Mouse (Mus musculus): ENCODE measurements around the gene Fam178b.
A peak's percentile ranks its signal among the peaks of the same experiment; 100 is the strongest.

The Fam178b gene

GRCm38 (mm10) chr1:36535477-36536396 is 147.2 kb downstream of the Fam178b start:
- H3K4me3 ChIP-seq (replicated peaks; ENCODE audit: low read length) = no peak overlapping the region
- no peaks in the 10 kb centered on the region for H3K9me3 ChIP-seq (ENCODE audit: low read length)
- peaks cover 31% of the 10 kb centered on the region for H3K36me3 ChIP-seq (ENCODE audit: insufficient read depth, low read length)
- no peaks in the 10 kb centered on the region for H3K27me3 ChIP-seq (ENCODE audit: insufficient read depth, low read length)
- TF ChIP-seq NANOG (IDR thresholded peaks at IDR 0.05; ENCODE audit: borderline replicate concordance, low read length) = no peak
- no peak for TF ChIP-seq POU5F1 (IDR thresholded peaks at IDR 0.05; ENCODE audit: borderline replicate concordance, low read length)
- no peak for TF ChIP-seq CTCF (conservative IDR thresholded peaks at IDR 0.05; ENCODE audit: low read length)
- H3K4me1 ChIP-seq (replicated peaks; ENCODE audit: low read depth, low read length) = peaks cover 36% of the 10 kb centered on the region

GRCm38 (mm10) chr1:36534595-36535058 is 148.4 kb downstream of the Fam178b start:
- Histone ChIP-seq H3K27me3 (ENCODE audit: insufficient read depth, low read length) (no peaks in the 10 kb centered on the region), H3K9me3 (ENCODE audit: low read length) (no peaks in the 10 kb centered on the region), H3K4me1 (replicated peaks; ENCODE audit: low read depth, low read length) (peaks cover 41% of the 10 kb centered on the region), H3K4me3 (replicated peaks; ENCODE audit: low read length) (no peak overlapping the region), H3K36me3 (ENCODE audit: insufficient read depth, low read length) (peaks cover 27% of the 10 kb centered on the region)
- no peak for TF ChIP-seq NANOG (IDR thresholded peaks at IDR 0.05; ENCODE audit: borderline replicate concordance, low read length)
- no peak for TF ChIP-seq POU5F1 (IDR thresholded peaks at IDR 0.05; ENCODE audit: borderline replicate concordance, low read length)
- no peak for TF ChIP-seq CTCF (conservative IDR thresholded peaks at IDR 0.05; ENCODE audit: low read length)

- Histone ChIP-seq H3K4me3 (replicated peaks; ENCODE audit: low read length) (no peak overlapping the region), H3K36me3 (ENCODE audit: insufficient read depth, low read length) (peaks cover 18% of the 10 kb centered on the region), H3K9me3 (ENCODE audit: low read length) (no peaks in the 10 kb centered on the region), H3K27me3 (ENCODE audit: insufficient read depth, low read length) (no peaks in the 10 kb centered on the region), H3K4me1 (replicated peaks; ENCODE audit: low read depth, low read length) (peaks cover 45% of the 10 kb centered on the region)
- TF ChIP-seq CTCF (conservative IDR thresholded peaks at IDR 0.05; ENCODE audit: low read length) (no peak), POU5F1 (IDR thresholded peaks at IDR 0.05; ENCODE audit: borderline replicate concordance, low read length) (no peak), NANOG (IDR thresholded peaks at IDR 0.05; ENCODE audit: borderline replicate concordance, low read length) (no peak)
These were observed 149.4 kb downstream of the Fam178b start for GRCm38 (mm10) chr1:36533546-36533945.

DNA sequence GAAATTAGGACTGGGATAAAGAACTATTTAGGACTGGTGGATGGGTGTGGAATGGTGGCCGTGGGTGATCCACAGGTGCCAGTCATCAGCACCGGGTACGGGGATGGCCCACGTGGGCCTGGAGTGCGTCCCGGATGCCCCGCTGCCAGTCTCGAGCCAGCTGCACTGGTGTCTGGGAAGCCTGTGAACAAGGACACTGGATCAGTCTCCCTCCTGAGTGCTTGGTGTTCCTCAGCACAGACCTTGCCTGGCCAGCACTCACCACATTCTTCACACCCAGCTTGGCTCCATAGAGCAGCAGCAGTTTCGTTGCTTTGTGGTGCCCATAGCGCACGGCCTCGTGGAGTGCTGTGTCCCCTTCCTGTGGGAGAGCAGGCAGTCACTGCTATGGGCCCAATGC is 151.5 kb downstream of the Fam178b start:
- peaks cover 19% of the 10 kb centered on the region for H3K36me3 ChIP-seq (ENCODE audit: insufficient read depth, low read length)
- TF ChIP-seq NANOG (IDR thresholded peaks at IDR 0.05; ENCODE audit: borderline replicate concordance, low read length) = no peak
- TF ChIP-seq POU5F1 (IDR thresholded peaks at IDR 0.05; ENCODE audit: borderline replicate concordance, low read length) = no peak
- no peak for TF ChIP-seq CTCF (conservative IDR thresholded peaks at IDR 0.05; ENCODE audit: low read length)
- peaks cover 64% of the 10 kb centered on the region for H3K4me1 ChIP-seq (replicated peaks; ENCODE audit: low read depth, low read length)
- no peaks in the 10 kb centered on the region for H3K9me3 ChIP-seq (ENCODE audit: low read length)
- H3K27me3 ChIP-seq (ENCODE audit: insufficient read depth, low read length) = no peaks in the 10 kb centered on the region
- peak overlapping the region; percentile 61 for H3K4me3 ChIP-seq (replicated peaks; ENCODE audit: low read length)

DNA sequence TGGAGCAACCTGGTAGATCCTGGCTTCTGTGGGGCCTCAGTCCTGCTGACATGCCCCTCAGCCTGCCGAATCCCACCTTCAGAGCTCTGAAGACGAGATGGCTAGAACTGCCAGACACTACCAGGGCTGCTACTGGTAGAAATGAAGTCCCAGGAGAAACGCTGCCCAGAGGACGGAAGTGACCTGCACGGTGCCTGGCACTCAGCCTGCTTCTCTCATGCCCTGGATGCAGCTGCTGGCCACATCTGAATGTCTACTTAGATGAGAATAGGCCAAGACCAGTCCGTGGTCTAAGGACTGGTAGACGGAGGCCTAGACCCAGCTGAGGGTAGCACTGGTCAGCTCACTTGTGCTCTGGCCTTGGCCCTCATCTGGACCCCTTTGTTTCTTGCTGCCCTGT is 152.0 kb downstream of the Fam178b start:
- Histone ChIP-seq H3K4me3 (replicated peaks; ENCODE audit: low read length) (no peak overlapping the region), H3K36me3 (ENCODE audit: insufficient read depth, low read length) (peaks cover 24% of the 10 kb centered on the region), H3K4me1 (replicated peaks; ENCODE audit: low read depth, low read length) (peaks cover 64% of the 10 kb centered on the region), H3K27me3 (ENCODE audit: insufficient read depth, low read length) (no peaks in the 10 kb centered on the region), H3K9me3 (ENCODE audit: low read length) (no peaks in the 10 kb centered on the region)
- no peak for TF ChIP-seq NANOG (IDR thresholded peaks at IDR 0.05; ENCODE audit: borderline replicate concordance, low read length)

DNA sequence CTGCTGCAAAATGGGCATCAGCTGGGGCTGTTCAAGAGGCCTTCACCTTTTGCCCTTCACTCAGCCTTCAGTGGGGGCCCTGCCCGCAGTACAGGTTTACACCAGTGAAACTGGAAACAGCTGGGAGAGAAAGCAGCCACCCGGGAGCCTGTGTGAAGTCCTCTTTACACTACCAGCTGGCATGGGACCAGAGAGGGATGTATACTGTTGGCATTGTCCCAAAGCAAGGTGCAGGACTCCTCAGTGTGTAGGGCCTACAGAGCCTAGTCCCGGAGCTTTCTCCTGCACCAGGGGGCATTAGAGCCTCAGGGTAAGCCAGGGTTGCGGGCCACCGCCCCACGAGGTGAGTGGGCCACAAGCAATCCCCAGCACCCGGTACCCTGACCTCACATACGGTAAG is 152.5 kb downstream of the Fam178b start:
- H3K27me3 ChIP-seq (ENCODE audit: insufficient read depth, low read length) = no peaks in the 10 kb centered on the region
- no peaks in the 10 kb centered on the region for H3K9me3 ChIP-seq (ENCODE audit: low read length)
- H3K4me1 ChIP-seq (replicated peaks; ENCODE audit: low read depth, low read length) = peaks cover 69% of the 10 kb centered on the region
- H3K4me3 ChIP-seq (replicated peaks; ENCODE audit: low read length) = no peak overlapping the region
- peaks cover 28% of the 10 kb centered on the region for H3K36me3 ChIP-seq (ENCODE audit: insufficient read depth, low read length)
- TF ChIP-seq CTCF (conservative IDR thresholded peaks at IDR 0.05; ENCODE audit: low read length) = no peak
- TF ChIP-seq NANOG (IDR thresholded peaks at IDR 0.05; ENCODE audit: borderline replicate concordance, low read length) = no peak

- peaks cover 75% of the 10 kb centered on the region for H3K4me1 ChIP-seq (replicated peaks; ENCODE audit: low read depth, low read length)
- H3K9me3 ChIP-seq (ENCODE audit: low read length) = no peaks in the 10 kb centered on the region
- peaks cover 35% of the 10 kb centered on the region for H3K36me3 ChIP-seq (ENCODE audit: insufficient read depth, low read length)
- no peak overlapping the region for H3K4me3 ChIP-seq (replicated peaks; ENCODE audit: low read length)
- H3K27me3 ChIP-seq (ENCODE audit: insufficient read depth, low read length) = no peaks in the 10 kb centered on the region
- no peak for TF ChIP-seq CTCF (conservative IDR thresholded peaks at IDR 0.05; ENCODE audit: low read length)
- TF ChIP-seq POU5F1 (IDR thresholded peaks at IDR 0.05; ENCODE audit: borderline replicate concordance, low read length) = no peak
- TF ChIP-seq NANOG (IDR thresholded peaks at IDR 0.05; ENCODE audit: borderline replicate concordance, low read length) = no peak
These were observed 153.1 kb downstream of the Fam178b start for GRCm38 (mm10) chr1:36529875-36530274.

- H3K9me3 ChIP-seq (ENCODE audit: low read length) = no peaks in the 10 kb centered on the region
- TF ChIP-seq CTCF (conservative IDR thresholded peaks at IDR 0.05; ENCODE audit: low read length) (no peak), POU5F1 (IDR thresholded peaks at IDR 0.05; ENCODE audit: borderline replicate concordance, low read length) (no peak), NANOG (IDR thresholded peaks at IDR 0.05; ENCODE audit: borderline replicate concordance, low read length) (no peak)
- peaks cover 77% of the 10 kb centered on the region for H3K4me1 ChIP-seq (replicated peaks; ENCODE audit: low read depth, low read length)
- no peaks in the 10 kb centered on the region for H3K27me3 ChIP-seq (ENCODE audit: insufficient read depth, low read length)
- no peak overlapping the region for H3K4me3 ChIP-seq (replicated peaks; ENCODE audit: low read length)
- peaks cover 41% of the 10 kb centered on the region for H3K36me3 ChIP-seq (ENCODE audit: insufficient read depth, low read length)
These were observed 153.7 kb downstream of the Fam178b start for GRCm38 (mm10) chr1:36529274-36529673.

Data from E14TG2a.4 (cell line).